Mouse (Mus musculus) intestine, postnatal 0 days (tissue): ENCODE results near the gene Itprid2. TPM values are rescaled to one million over a fixed set of nuclear protein-coding genes. Genes with fewer than 3 reads are reported as not detected.

Experiments used
- ATAC-seq: fragments of 200-750 bp; cut with Nextera tagmentation; 2 replicates; pipeline ENCODE4 v1.8.0; 2017; ENCODE audit warnings: mild to moderate bottlenecking, moderate TSS enrichment, moderate library complexity
- H3K27ac ChIP-seq: fragments of 300-500 bp; sonication (generic); 2 replicates; pipeline ENCODE4 v1.5.1; 2014; ENCODE audit warnings: mild to moderate bottlenecking, low read depth, low read length, moderate library complexity
- H3K27me3 ChIP-seq: fragments of 300-500 bp; sonication (generic); replicated peaks from 2 replicates; pipeline ENCODE4 v1.6.1; 2014; ENCODE audit warnings: low read length, mixed read lengths; ENCODE audit not compliant: control insufficient read depth, insufficient read depth
- H3K36me3 ChIP-seq: fragments of 300-500 bp; sonication (generic); 2 replicates; pipeline ENCODE4 v1.6.1; 2014; ENCODE audit warnings: mild to moderate bottlenecking, moderate library complexity; ENCODE audit not compliant: control insufficient read depth, insufficient read depth
- H3K4me1 ChIP-seq: fragments of 300-500 bp; sonication (generic); replicated peaks from 2 replicates; pipeline ENCODE4 v1.6.1; 2014; ENCODE audit warnings: antibody characterized with exemption, low read length, mixed read lengths; ENCODE audit not compliant: control insufficient read depth, insufficient read depth
- H3K4me2 ChIP-seq: fragments of 300-500 bp; sonication (generic); replicated peaks from 2 replicates; pipeline ENCODE4 v1.6.1; 2014; ENCODE audit warnings: low read depth, mild to moderate bottlenecking, moderate library complexity
- H3K4me3 ChIP-seq: fragments of 300-500 bp; sonication (generic); 2 replicates; pipeline ENCODE4 v1.5.1; 2014; ENCODE audit warnings: low read depth, low read length
- H3K9ac ChIP-seq: fragments of 300-500 bp; sonication (generic); 2 replicates; pipeline ENCODE4 v1.6.1; 2014; ENCODE audit warnings: mild to moderate bottlenecking, low read depth, low read length
- H3K9me3 ChIP-seq: fragments of 300-500 bp; sonication (generic); 2 replicates; pipeline ENCODE4 v1.6.1; 2016; ENCODE audit warnings: mixed run types; ENCODE audit not compliant: control insufficient read depth
- CTCF ChIP-seq: sonication (generic); IDR thresholded peaks from 2 replicates; pipeline ENCODE4 v1.5.1; 2016; ENCODE audit warnings: low read depth, mild to moderate bottlenecking, control low read depth, antibody characterized with exemption, moderate library complexity
- WGBS: fragments of 180-500 bp; shearing (Covaris S2); extraction: QIAGEN DNeasy Blood & Tissue Kit; methylation state at CpG from one replicate; pipeline ENCODE4 v1.1.7; 2014; 5-methylcytosine and 5-hydroxymethylcytosine counted together
- polyA plus RNA-seq: library from polyadenylated mRNA; unstranded; fragments of >200 nt; fragmentation: Nextera tagmentation; extraction: Ambion mirVana; gene quantifications from 2 replicates; pipeline ENCODE4 v1.2.1, GENCODE M21; 2015

Gene Itprid2
- polyA plus RNA-seq, 1 experiment from 2014 or later, result 21.1 TPM

- no peak overlapping the region for H3K9ac ChIP-seq
- no peak overlapping the region for H3K4me2 ChIP-seq
- TF ChIP-seq CTCF, result no peak
- peaks cover 7% of the 10 kb centered on the region for H3K4me1 ChIP-seq
- ATAC-seq, result peak; percentile 92
- H3K4me3 ChIP-seq, result no peak overlapping the region
- H3K9me3 ChIP-seq, result no peaks in the 10 kb centered on the region
- H3K27ac ChIP-seq, result peak overlapping the region; percentile 47; the same call in 1 of the 2 replicates
- 47% methylated on average over 4 of the region's 4 CpGs for WGBS
- H3K27me3 ChIP-seq, result no peaks in the 10 kb centered on the region
- H3K36me3 ChIP-seq, result no peaks in the 10 kb centered on the region
Measured at GRCm38 (mm10) chr2:79603363-79603762, 31.8 kb upstream of the Itprid2 start.

- no peak for ATAC-seq
- H3K4me2 ChIP-seq, result no peak overlapping the region
- H3K27ac ChIP-seq, result no peak overlapping the region
- TF ChIP-seq CTCF, result no peak
- no peak overlapping the region for H3K4me3 ChIP-seq
- no peaks in the 10 kb centered on the region for H3K9me3 ChIP-seq
- peaks cover 7% of the 10 kb centered on the region for H3K4me1 ChIP-seq
- no peaks in the 10 kb centered on the region for H3K36me3 ChIP-seq
- 59% methylated on average over 2 of the region's 2 CpGs for WGBS
- H3K27me3 ChIP-seq, result no peaks in the 10 kb centered on the region
- H3K9ac ChIP-seq, result no peak overlapping the region
Measured at GRCm38 (mm10) chr2:79606033-79606432, 29.1 kb upstream of the Itprid2 start.

GRCm38 (mm10) chr2:79607181-79607580, 28.0 kb upstream of the Itprid2 start:
- ATAC-seq, result no peak
- H3K9ac ChIP-seq, result no peak overlapping the region
- H3K4me1 ChIP-seq, result no peaks in the 10 kb centered on the region; the same call in 1 of the 2 replicates
- 37% methylated on average over 2 of the region's 2 CpGs for WGBS
- H3K9me3 ChIP-seq, result no peaks in the 10 kb centered on the region
- H3K27me3 ChIP-seq, result no peaks in the 10 kb centered on the region
- no peak for TF ChIP-seq CTCF
- no peak overlapping the region for H3K27ac ChIP-seq
- no peak overlapping the region for H3K4me3 ChIP-seq
- no peaks in the 10 kb centered on the region for H3K36me3 ChIP-seq
- no peak overlapping the region for H3K4me2 ChIP-seq

GRCm38 (mm10) chr2:79608301-79609074, 26.7 kb upstream of the Itprid2 start:
- Histone ChIP-seq H3K9me3 (no peaks in the 10 kb centered on the region), H3K9ac (no peak overlapping the region), H3K4me2 (no peak overlapping the region), H3K4me1 (no peaks in the 10 kb centered on the region), H3K27ac (no peak overlapping the region), H3K4me3 (no peak overlapping the region), H3K27me3 (no peaks in the 10 kb centered on the region), H3K36me3 (no peaks in the 10 kb centered on the region)
- no peak for TF ChIP-seq CTCF
- 63% methylated on average over 8 of the region's 8 CpGs for WGBS
- no peak for ATAC-seq

GRCm38 (mm10) chr2:79610894-79611293, 24.3 kb upstream of the Itprid2 start:
- H3K27ac ChIP-seq, result no peak overlapping the region
- no peak for TF ChIP-seq CTCF
- peak; percentile 47; the same call in 1 of the 2 replicates for ATAC-seq
- H3K36me3 ChIP-seq, result no peaks in the 10 kb centered on the region
- no peaks in the 10 kb centered on the region for H3K4me1 ChIP-seq
- H3K27me3 ChIP-seq, result no peaks in the 10 kb centered on the region
- H3K4me3 ChIP-seq, result no peak overlapping the region
- no peak overlapping the region for H3K9ac ChIP-seq
- H3K9me3 ChIP-seq, result no peaks in the 10 kb centered on the region
- H3K4me2 ChIP-seq, result no peak overlapping the region
- WGBS, result 34% methylated on average over 3 of the region's 3 CpGs

- H3K4me3 ChIP-seq, result no peak overlapping the region
- H3K9me3 ChIP-seq, result no peaks in the 10 kb centered on the region
- H3K9ac ChIP-seq, result no peak overlapping the region
- no peaks in the 10 kb centered on the region for H3K36me3 ChIP-seq
- H3K4me1 ChIP-seq, result no peaks in the 10 kb centered on the region
- no peaks in the 10 kb centered on the region for H3K27me3 ChIP-seq
- peak; percentile 46; the same call in 1 of the 2 replicates for ATAC-seq
- 61% methylated on average over 2 of the region's 2 CpGs for WGBS
- H3K4me2 ChIP-seq, result no peak overlapping the region
- no peak for TF ChIP-seq CTCF
- H3K27ac ChIP-seq, result peak overlapping the region; percentile 79
Measured at GRCm38 (mm10) chr2:79618145-79618544, 17.0 kb upstream of the Itprid2 start.
